Comparison of ENCODE assay signal across 8 mouse cellular contexts in the genomic region with DNA sequence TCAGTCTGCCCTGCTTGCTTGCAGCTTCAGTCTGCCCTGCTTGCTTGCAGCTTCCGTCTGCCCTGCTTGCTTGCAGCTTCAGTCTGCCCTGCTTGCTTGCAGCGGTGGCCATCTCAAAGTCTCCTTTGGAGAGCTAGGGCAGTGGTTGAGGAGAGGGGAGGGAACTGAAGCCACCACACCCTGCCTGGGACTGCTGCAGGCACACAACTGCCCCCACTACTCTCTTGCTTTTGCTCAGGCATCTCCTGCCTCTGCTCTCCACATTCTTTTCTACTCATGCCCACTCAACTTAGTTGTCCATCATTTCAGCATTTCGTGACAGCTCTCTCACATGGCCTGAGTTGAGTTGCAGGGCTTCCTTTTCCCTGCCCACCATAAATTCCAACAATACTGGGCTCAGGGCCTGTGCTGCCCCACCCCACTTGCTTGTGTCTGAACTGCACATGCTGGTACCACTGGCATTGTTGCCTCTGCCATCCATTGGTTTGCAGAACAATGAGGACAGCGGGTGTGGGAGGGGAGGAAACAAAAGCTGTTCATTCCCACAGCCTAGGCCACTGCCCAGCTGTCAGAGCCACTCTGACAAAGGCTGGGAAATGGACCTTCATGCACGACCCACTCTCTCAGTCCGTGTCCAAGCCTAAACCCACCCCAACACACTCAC. TPM values are rescaled to one million over a fixed set of nuclear protein-coding genes. Genes with fewer than 3 reads are reported as not detected.
DNase-seq lines count a peak whose midpoint lies in the region; ATAC-seq lines count a peak whose summit lies in the region.
"Had no signal": no experiment of that assay in that cellular context is flagged by ENCODE, and none has a peak within 500 bp of the region (broad histone marks: within the 10 kb centered on the region; RNA-seq: fewer than 3 reads in every experiment).

No protein-coding gene starts in this region.

- no peak overlapping the region for H3K4me3 ChIP-seq in hindbrain, embryonic 13.5 days
- H3K4me3 ChIP-seq in midbrain, embryonic 11.5 days (ENCODE audit: low read depth, low read length): no peak overlapping the region
- H3K4me3 ChIP-seq: liver, embryonic 13.5 days had no signal

- peak; percentile 36 for DNase-seq in right cerebral cortex, adult 18-20 months
- no peak for DNase-seq in right cerebral cortex, postnatal 25 days
- DNase-seq in midbrain, embryonic 11.5 days (ENCODE audit: low spot score, missing footprints): peak; percentile 86
- no peak for DNase-seq in ovary, postnatal 10 days (ENCODE audit: low spot score)
- DNase-seq in urinary bladder, postnatal 4 days (ENCODE audit: low spot score in 2 of 2): no peak
- no peak for DNase-seq in right cerebral cortex, postnatal 14 days
- DNase-seq: liver, embryonic 13.5 days had no signal

- no peaks in the 10 kb centered on the region for H3K9me3 ChIP-seq in hindbrain, embryonic 13.5 days
- no peaks in the 10 kb centered on the region for H3K9me3 ChIP-seq in midbrain, embryonic 11.5 days (ENCODE audit: control insufficient read depth, low read length)
- H3K9me3 ChIP-seq: liver, embryonic 13.5 days had no signal

- no peaks in the 10 kb centered on the region for H3K36me3 ChIP-seq in hindbrain, embryonic 13.5 days
- H3K36me3 ChIP-seq in midbrain, embryonic 11.5 days (ENCODE audit: control insufficient read depth, insufficient read depth, low read length): no peaks in the 10 kb centered on the region
- H3K36me3 ChIP-seq: liver, embryonic 13.5 days had no signal

- H3K9ac ChIP-seq in hindbrain, embryonic 13.5 days: peak overlapping the region; percentile 29; the same call in 1 of the 2 replicates
- no peak overlapping the region for H3K9ac ChIP-seq in midbrain, embryonic 11.5 days (ENCODE audit: low read length)
- H3K9ac ChIP-seq: liver, embryonic 13.5 days had no signal

- peaks cover 8% of the 10 kb centered on the region for H3K4me1 ChIP-seq in hindbrain, embryonic 13.5 days (replicated peaks)
- H3K4me1 ChIP-seq in midbrain, embryonic 11.5 days (ENCODE audit: control insufficient read depth, insufficient read depth, low read length): peaks cover 4% of the 10 kb centered on the region; the same call in 1 of the 2 replicates
- H3K4me1 ChIP-seq: liver, embryonic 13.5 days had no signal

- WGBS in hindbrain, embryonic 13.5 days: 22% methylated on average over 6 of the region's 6 CpGs
- 14% methylated on average over 6 of the region's 6 CpGs for WGBS in midbrain, embryonic 11.5 days

- H3K27ac ChIP-seq in hindbrain, embryonic 13.5 days: peak overlapping the region; percentile 64
- peak overlapping the region; percentile 35; the same call in 1 of the 2 replicates for H3K27ac ChIP-seq in midbrain, embryonic 11.5 days (ENCODE audit: low read depth, low read length)
- H3K27ac ChIP-seq: liver, embryonic 13.5 days had no signal

- H3K4me2 ChIP-seq in hindbrain, embryonic 13.5 days: no peak overlapping the region
- no peak overlapping the region for H3K4me2 ChIP-seq in midbrain, embryonic 11.5 days
- H3K4me2 ChIP-seq: liver, embryonic 13.5 days had no signal

- no peaks in the 10 kb centered on the region for H3K27me3 ChIP-seq in hindbrain, embryonic 13.5 days
- no peaks in the 10 kb centered on the region for H3K27me3 ChIP-seq in midbrain, embryonic 11.5 days (ENCODE audit: control insufficient read depth, insufficient read depth, low read length)
- H3K27me3 ChIP-seq: liver, embryonic 13.5 days had no signal

- ATAC-seq in hindbrain, embryonic 13.5 days (ENCODE audit: low FRiP score): peak; percentile 67
- peak; percentile 93 for ATAC-seq in midbrain, embryonic 11.5 days (ENCODE audit: low FRiP score)

RNA-seq across cellular contexts. Expression of a gene that starts 24.9 kb away (rescaled TPM):
- polyA plus RNA-seq in hindbrain, embryonic 13.5 days (2015; fragmentation: Nextera tagmentation; extraction: Ambion mirVana): 67.9 and 68.2 TPM in 2 replicates
- 50.3 and 53.6 TPM in 2 replicates for polyA plus RNA-seq in midbrain, embryonic 11.5 days (2014; fragmentation: Nextera tagmentation; extraction: Ambion mirVana)

Comparison
In these comparisons a context has a peak if more than half of its experiments do, and no peak if none do; other contexts are left out.
1. DNase-seq: peak in right cerebral cortex, adult 18-20 months (single experiment) and midbrain, embryonic 11.5 days (single experiment); none in right cerebral cortex, postnatal 25 days (single experiment), ovary, postnatal 10 days (single experiment), urinary bladder, postnatal 4 days (0 of 2) and right cerebral cortex, postnatal 14 days (single experiment).